Mouse (Mus musculus): ENCODE data around the gene Pim2. TPM values are rescaled to one million over a fixed set of nuclear protein-coding genes. Genes with fewer than 3 reads are reported as not detected.
"Not testable (repeated sequence)": the region's sequence is repeated elsewhere in the genome, so short reads cannot be mapped to it uniquely, and the experiment has no call there.

Gene Pim2
- polyA plus RNA-seq, 1 experiment from 2014 or later: 7.8 TPM

GRCm38 (mm10) chrX:7868506-7868905 lies 9.6 kb upstream of the Pim2 start:
- Histone ChIP-seq H3K36me3 (peaks cover 30% of the 10 kb centered on the region), H3K4me1 (no peaks in the 10 kb centered on the region; the same call in 1 of the 2 replicates), H3K27ac (no peak overlapping the region), H3K4me3 (no peak overlapping the region), H3K9me3 (no peaks in the 10 kb centered on the region), H3K27me3 (ENCODE audit: insufficient read depth, poor library complexity, severe bottlenecking) (no peaks in the 10 kb centered on the region)
- no peak for DNase-seq (ENCODE audit: low spot score)
- 62% methylated on average over 2 of the region's 2 CpGs for WGBS

GRCm38 (mm10) chrX:7869826-7870225 lies 8.2 kb upstream of the Pim2 start:
- DNase-seq (ENCODE audit: low spot score): no peak
- WGBS: 60% methylated on average over 3 of the region's 3 CpGs
- Histone ChIP-seq H3K4me1 (no peaks in the 10 kb centered on the region; the same call in 1 of the 2 replicates), H3K27ac (no peak overlapping the region), H3K27me3 (ENCODE audit: insufficient read depth, poor library complexity, severe bottlenecking) (no peaks in the 10 kb centered on the region), H3K4me3 (no peak overlapping the region), H3K9me3 (no peaks in the 10 kb centered on the region), H3K36me3 (peaks cover 41% of the 10 kb centered on the region)

- Histone ChIP-seq H3K4me3 (peak overlapping the region; percentile 64), H3K9me3 (no peaks in the 10 kb centered on the region), H3K27me3 (ENCODE audit: insufficient read depth, poor library complexity, severe bottlenecking) (no peaks in the 10 kb centered on the region), H3K4me1 (0 out of 2 replicates have a peak, but pooled peaks cover 5% of the 10 kb centered on the region), H3K27ac (peak overlapping the region; percentile 56), H3K36me3 (peaks cover 16% of the 10 kb centered on the region)
- no peak for DNase-seq (ENCODE audit: low spot score)
- 17% methylated on average over 21 of the region's 21 CpGs for WGBS
Measured at GRCm38 (mm10) chrX:7878495-7878894, 433 bp downstream of the Pim2 start.

GRCm38 (mm10) chrX:7879819-7880218 lies 1.8 kb downstream of the Pim2 start:
- peak overlapping the region; percentile 33 for H3K4me3 ChIP-seq
- H3K4me1 ChIP-seq: 0 out of 2 replicates have a peak, but pooled peaks cover 5% of the 10 kb centered on the region
- peaks cover 6% of the 10 kb centered on the region; the same call in 1 of the 2 replicates for H3K36me3 ChIP-seq
- H3K27me3 ChIP-seq (ENCODE audit: insufficient read depth, poor library complexity, severe bottlenecking): no peaks in the 10 kb centered on the region
- WGBS: 21% methylated on average over 11 of the region's 11 CpGs
- no peak overlapping the region for H3K27ac ChIP-seq
- no peaks in the 10 kb centered on the region for H3K9me3 ChIP-seq
- peak; percentile 83 for DNase-seq (ENCODE audit: low spot score)

GRCm38 (mm10) chrX:7883841-7884567 lies 5.9 kb downstream of the Pim2 start, which contains the start of gene Slc35a2:
Slc35a2 (plus strand) TSS chrX:7884028.
- Histone ChIP-seq H3K9me3 (no peaks in the 10 kb centered on the region), H3K27me3 (ENCODE audit: insufficient read depth, poor library complexity, severe bottlenecking) (no peaks in the 10 kb centered on the region), H3K27ac (peak within 1 kb of the TSS; percentile 85), H3K4me1 (0 out of 2 replicates have a peak, but pooled peaks cover 2% of the 10 kb centered on the region), H3K4me3 (peak within 1 kb of the TSS; percentile 68), H3K36me3 (0 out of 2 replicates have a peak, but pooled peaks cover 4% of the 10 kb centered on the region)
- DNase-seq (ENCODE audit: low spot score): peak; percentile 95
- 12% methylated on average over 49 of the region's 49 CpGs for WGBS

- DNase-seq (ENCODE audit: low spot score): no peak
- Histone ChIP-seq H3K4me3 (peak overlapping the region; percentile 67), H3K4me1 (no peaks in the 10 kb centered on the region), H3K27ac (peak overlapping the region; percentile 86), H3K27me3 (ENCODE audit: insufficient read depth, poor library complexity, severe bottlenecking) (no peaks in the 10 kb centered on the region), H3K36me3 (peaks cover 20% of the 10 kb centered on the region), H3K9me3 (no peaks in the 10 kb centered on the region)
- WGBS: 32% methylated on average over 13 of the region's 13 CpGs
Measured at GRCm38 (mm10) chrX:7898211-7898610, 20.1 kb downstream of the Pim2 start.

- no peaks in the 10 kb centered on the region for H3K4me1 ChIP-seq
- peak within 1 kb of the TSS; percentile 67 for H3K4me3 ChIP-seq
- no peaks in the 10 kb centered on the region for H3K9me3 ChIP-seq
- H3K27ac ChIP-seq: peak within 1 kb of the TSS; percentile 86
- no peaks in the 10 kb centered on the region for H3K27me3 ChIP-seq (ENCODE audit: insufficient read depth, poor library complexity, severe bottlenecking)
- peaks cover 12% of the 10 kb centered on the region for H3K36me3 ChIP-seq
- 9% methylated on average over 62 of the region's 62 CpGs for WGBS
- DNase-seq (ENCODE audit: low spot score): peak; percentile 94
Measured at GRCm38 (mm10) chrX:7898880-7899874, 21.1 kb downstream of the Pim2 start, which contains the start of the genes Pqbp1 and Timm17b. Pqbp1 (minus strand) TSS chrX:7899269. Timm17b (plus strand) TSS chrX:7899357.

- no peak for DNase-seq (ENCODE audit: low spot score)
- H3K27me3 ChIP-seq (ENCODE audit: insufficient read depth, poor library complexity, severe bottlenecking): no peaks in the 10 kb centered on the region
- no peak overlapping the region for H3K27ac ChIP-seq
- no peak overlapping the region for H3K4me3 ChIP-seq
- WGBS: 89% methylated on average over 5 of the region's 5 CpGs
- H3K4me1 ChIP-seq: no peaks in the 10 kb centered on the region
- peaks cover 15% of the 10 kb centered on the region; the same call in 1 of the 2 replicates for H3K36me3 ChIP-seq
- H3K9me3 ChIP-seq: no peaks in the 10 kb centered on the region
Measured at GRCm38 (mm10) chrX:7904441-7904840, 26.4 kb downstream of the Pim2 start.

- no peak for DNase-seq (ENCODE audit: low spot score)
- Histone ChIP-seq H3K4me3 (no peak within 1 kb of the TSS), H3K9me3 (no peaks in the 10 kb centered on the region), H3K27me3 (ENCODE audit: insufficient read depth, poor library complexity, severe bottlenecking) (no peaks in the 10 kb centered on the region), H3K36me3 (peaks cover 15% of the 10 kb centered on the region; the same call in 1 of the 2 replicates), H3K4me1 (no peaks in the 10 kb centered on the region), H3K27ac (no peak within 1 kb of the TSS)
- WGBS: 87% methylated on average over 5 of the region's 5 CpGs
Measured at GRCm38 (mm10) chrX:7907735-7908134, 29.7 kb downstream of the Pim2 start, which contains the start of gene Gm10491. Gm10491 (minus strand) TSS chrX:7907835.

GRCm38 (mm10) chrX:7909242-7909641 lies 31.2 kb downstream of the Pim2 start, which contains the start of gene Gm10490:
Gm10490 (plus strand) TSS chrX:7909542.
- H3K27ac ChIP-seq, H3K9me3 ChIP-seq: not testable (repeated sequence)
- WGBS: 88% methylated on average over 4 of the region's 4 CpGs

GRCm38 (mm10) chrX:7910473-7910872 lies 32.4 kb downstream of the Pim2 start:
- no peaks in the 10 kb centered on the region for H3K4me1 ChIP-seq
- no peaks in the 10 kb centered on the region for H3K9me3 ChIP-seq
- H3K27me3 ChIP-seq (ENCODE audit: insufficient read depth, poor library complexity, severe bottlenecking): no peaks in the 10 kb centered on the region
- no peak for DNase-seq (ENCODE audit: low spot score)
- 56% methylated on average over 6 of the region's 6 CpGs for WGBS
- H3K27ac ChIP-seq: no peak overlapping the region
- peaks cover 15% of the 10 kb centered on the region; the same call in 1 of the 2 replicates for H3K36me3 ChIP-seq
- no peak overlapping the region for H3K4me3 ChIP-seq

More at GRCm38 (mm10) chrX:7909242-7909641, 31.2 kb downstream of the Pim2 start, which contains the start of gene Gm10490:
- H3K27me3 ChIP-seq (ENCODE audit: insufficient read depth, poor library complexity, severe bottlenecking); H3K4me3 ChIP-seq; H3K4me1 ChIP-seq; DNase-seq (ENCODE audit: low spot score): not testable (repeated sequence)
- peaks cover 15% of the 10 kb centered on the region; the same call in 1 of the 2 replicates for H3K36me3 ChIP-seq

GRCm38 (mm10) chrX:7915669-7916068 lies 37.6 kb downstream of the Pim2 start:
- H3K36me3 ChIP-seq; H3K4me1 ChIP-seq; DNase-seq (ENCODE audit: low spot score); H3K27ac ChIP-seq; H3K9me3 ChIP-seq; H3K4me3 ChIP-seq: not testable (repeated sequence)
- H3K27me3 ChIP-seq (ENCODE audit: insufficient read depth, poor library complexity, severe bottlenecking): peaks cover 24% of the 10 kb centered on the region
- WGBS: 11% methylated on average over 3 of the region's 3 CpGs
